Mouse (Mus musculus) liver, embryonic 14.5 days (tissue): ENCODE data around the gene Cxcr5.

Experiments used
- CTCF ChIP-seq: IDR thresholded peaks from 2 replicates; pipeline ENCODE4 v1.5.1; 2016; ENCODE audit warnings: antibody characterized with exemption, low read depth, control low read depth
- EP300 ChIP-seq: IDR thresholded peaks from 2 replicates; pipeline ENCODE4 v1.6.1; 2016; ENCODE audit warnings: antibody characterized with exemption, low read depth

DNA sequence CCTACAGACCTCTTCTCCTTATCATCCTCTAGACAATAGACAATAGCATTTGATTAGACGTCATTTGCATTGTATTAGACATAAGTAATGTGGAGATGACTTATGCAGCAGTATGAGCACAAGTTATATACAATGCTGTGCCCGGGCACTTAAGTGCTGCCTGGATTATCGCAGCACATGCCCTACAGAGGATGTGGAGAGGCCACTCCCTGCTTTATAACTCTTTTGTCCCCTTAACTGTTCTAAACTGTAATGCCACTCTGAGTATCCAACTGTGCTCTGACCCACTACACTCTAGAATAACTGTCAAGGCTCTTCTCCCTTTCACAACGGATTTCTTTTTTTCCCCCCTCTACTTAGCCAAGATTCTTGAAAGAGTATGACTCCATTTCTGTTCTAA, 32.2 kb upstream of the Cxcr5 start:
- TF ChIP-seq CTCF (no peak), EP300 (no peak)
